In genomic region chr1:170646606-170647287, GRCm38 (mm10) we compare ENCODE assay signal across 10 mouse cellular contexts. TPM values are rescaled to one million over a fixed set of nuclear protein-coding genes. Genes with fewer than 3 reads are reported as not detected.
DNase-seq lines count a peak whose midpoint lies in the region; ATAC-seq and TF ChIP-seq lines count a peak whose summit lies in the region.
"Had no signal": no experiment of that assay in that cellular context is flagged by ENCODE, and none has a peak within 500 bp of the region (broad histone marks: within the 10 kb centered on the region; RNA-seq: fewer than 3 reads in every experiment).

No protein-coding gene starts in this region.

- peak overlapping the region; percentile 79 for H3K4me2 ChIP-seq in heart, embryonic 14.5 days (ENCODE audit: low read length)
- H3K4me2 ChIP-seq in forebrain, embryonic 16.5 days (ENCODE audit: low read length), result peak overlapping the region; percentile 85
- H3K4me2 ChIP-seq in limb, embryonic 15.5 days, result peak overlapping the region; percentile 87
- H3K4me2 ChIP-seq: midbrain, embryonic 11.5 days had no signal

- no peak for TF ChIP-seq CTCF in bone marrow, adult 2 months (IDR thresholded peaks at IDR 0.05; ENCODE audit: control insufficient read depth, insufficient read depth, low read length)

- peak overlapping the region; percentile 58 to 68; a peak in 3 of 4 replicates for H3K4me3 ChIP-seq in heart, embryonic 14.5 days (ENCODE audit: control insufficient read depth in 1 of 2, insufficient read depth in 1 of 2, low read depth in 1 of 2, low read length in 2 of 2)
- peak overlapping the region; percentile 17 for H3K4me3 ChIP-seq in bone marrow, adult 2 months (replicated peaks; ENCODE audit: control insufficient read depth, low read depth, low read length)
- peak overlapping the region; percentile 65 for H3K4me3 ChIP-seq in forebrain, embryonic 16.5 days (replicated peaks; ENCODE audit: low read length)
- peak overlapping the region; percentile 57 for H3K4me3 ChIP-seq in limb, embryonic 15.5 days

- peak overlapping the region; percentile 86; the same call in 1 of the 2 replicates for H3K9ac ChIP-seq in heart, embryonic 14.5 days (ENCODE audit: low read length)
- H3K9ac ChIP-seq in forebrain, embryonic 16.5 days (replicated peaks; ENCODE audit: low read depth, low read length), result no peak overlapping the region
- H3K9ac ChIP-seq in limb, embryonic 15.5 days, result no peak overlapping the region

- peak overlapping the region; percentile 31 to 83; a peak in 1 of 4 replicates for H3K27ac ChIP-seq in heart, embryonic 14.5 days (replicated peaks in 1 of 2; ENCODE audit: control insufficient read depth in 1 of 2, insufficient read depth in 1 of 2, low read depth in 2 of 2, low read length in 2 of 2)
- H3K27ac ChIP-seq in bone marrow, adult 2 months (ENCODE audit: control insufficient read depth, insufficient read depth, low read depth, low read length, poor library complexity), result 0 out of 2 replicates have a peak overlapping the region, but pooled peaks have one; percentile 10
- no peak overlapping the region for H3K27ac ChIP-seq in forebrain, embryonic 16.5 days (ENCODE audit: low read length)
- peak overlapping the region; percentile 77 for H3K27ac ChIP-seq in limb, embryonic 15.5 days

- H3K9me3 ChIP-seq in heart, embryonic 14.5 days (ENCODE audit: control insufficient read depth, low read length), result no peaks in the 10 kb centered on the region
- H3K9me3 ChIP-seq in forebrain, embryonic 16.5 days (ENCODE audit: control insufficient read depth, low read length), result no peaks in the 10 kb centered on the region
- H3K9me3 ChIP-seq in limb, embryonic 15.5 days, result no peaks in the 10 kb centered on the region

- no peak for ATAC-seq in heart, embryonic 14.5 days (ENCODE audit: insufficient number of reproducible peaks, insufficient read depth, low FRiP score, low read depth)
- no peak for ATAC-seq in forebrain, embryonic 16.5 days
- no peak for ATAC-seq in limb, embryonic 15.5 days (ENCODE audit: insufficient number of reproducible peaks, low FRiP score, low TSS enrichment, low read depth)

- intact Hi-C loops in heart, postnatal 25 days (cut with DNase I), result no loop called here

- DNase-seq in heart, postnatal 25 days (ENCODE audit: low spot score), result no peak
- DNase-seq in adrenal gland, adult 2 months, result no peak
- DNase-seq in cerebellum, postnatal 14 days, result no peak
- DNase-seq in cerebellum, adult 18-20 months, result no peak
- DNase-seq: cerebellum, adult 11 months had no signal

- TF ChIP-seq POLR2A in bone marrow, adult 2 months (IDR thresholded peaks at IDR 0.05; ENCODE audit: borderline replicate concordance, control insufficient read depth, low read depth, low read length), result no peak

- H3K36me3 ChIP-seq in heart, embryonic 14.5 days (ENCODE audit: control insufficient read depth, insufficient read depth, low read length), result peaks cover 29% of the 10 kb centered on the region
- no peaks in the 10 kb centered on the region for H3K36me3 ChIP-seq in forebrain, embryonic 16.5 days (ENCODE audit: control insufficient read depth, insufficient read depth)
- H3K36me3 ChIP-seq in limb, embryonic 15.5 days, result peaks cover 6% of the 10 kb centered on the region; the same call in 1 of the 2 replicates

- H3K4me1 ChIP-seq in heart, embryonic 14.5 days (ENCODE audit: control insufficient read depth in 2 of 2, insufficient read depth in 2 of 2, low read length in 2 of 2), result peaks cover 29 to 44% of the 10 kb centered on the region in 2 experiments
- peaks cover 2% of the 10 kb centered on the region for H3K4me1 ChIP-seq in bone marrow, adult 2 months (ENCODE audit: control insufficient read depth, insufficient read depth, low read length)
- H3K4me1 ChIP-seq in forebrain, embryonic 16.5 days (replicated peaks; ENCODE audit: control insufficient read depth, insufficient read depth, low read length), result peaks cover 14% of the 10 kb centered on the region
- peaks cover 34% of the 10 kb centered on the region for H3K4me1 ChIP-seq in limb, embryonic 15.5 days

- no peaks in the 10 kb centered on the region for H3K27me3 ChIP-seq in heart, embryonic 14.5 days (ENCODE audit: control insufficient read depth, insufficient read depth, low read length)
- H3K27me3 ChIP-seq in forebrain, embryonic 16.5 days (replicated peaks; ENCODE audit: control insufficient read depth, insufficient read depth, low read length), result no peaks in the 10 kb centered on the region
- no peaks in the 10 kb centered on the region for H3K27me3 ChIP-seq in limb, embryonic 15.5 days

- 61% methylated on average over 9 of the region's 9 CpGs for WGBS in heart, embryonic 14.5 days
- WGBS in bone marrow, adult 2 months, result 73% methylated on average over 9 of the region's 9 CpGs
- WGBS in forebrain, embryonic 16.5 days, result 82% methylated on average over 9 of the region's 9 CpGs
- 67% methylated on average over 9 of the region's 9 CpGs for WGBS in limb, embryonic 15.5 days

RNA-seq across cellular contexts. Expression of gene Olfml2b, which starts 2.4 kb away (rescaled TPM):
- polyA plus RNA-seq in heart, embryonic 14.5 days (2014; fragmentation: Nextera tagmentation; extraction: Ambion mirVana), result 30.5 and 33.1 TPM in 2 replicates
- total RNA-seq in heart, postnatal 25 days (2021), result 10 to 100 TPM in 1 of 2 experiments, 1 to 10 TPM in 1; 9.8 to 13.1 TPM
- 3.8 and 12.8 TPM in 2 replicates for polyA plus RNA-seq in bone marrow, adult 2 months (2011; ENCODE audit: insufficient read depth, insufficient read length, low replicate concordance, missing spikeins)
- 11.1 and 12.2 TPM in 2 replicates for polyA plus RNA-seq in forebrain, embryonic 16.5 days (2015; fragmentation: Nextera tagmentation; extraction: Ambion mirVana)
- 52.5 and 69.4 TPM in 2 replicates for polyA plus RNA-seq in limb, embryonic 15.5 days (2015; fragmentation: Nextera tagmentation; extraction: Ambion mirVana)
- total RNA-seq in adrenal gland, adult 2 months (2021), result 1 to 10 TPM; 5.0 to 7.9 TPM
- 11.3 and 12.3 TPM in 2 replicates for polyA plus RNA-seq in adrenal gland, adult 2 months (2012; rRNA removed)

RNA-seq across cellular contexts. Expression of gene Nos1ap, which starts 57.1 kb away (rescaled TPM):
- polyA plus RNA-seq in heart, embryonic 14.5 days (2014; fragmentation: Nextera tagmentation; extraction: Ambion mirVana), result 18.3 and 18.5 TPM in 2 replicates
- 10 to 100 TPM; 23.4 to 24.3 TPM for total RNA-seq in heart, postnatal 25 days (2021)
- 34.3 and 68.3 TPM in 2 replicates for polyA plus RNA-seq in bone marrow, adult 2 months (2011; ENCODE audit: insufficient read depth, insufficient read length, low replicate concordance, missing spikeins)
- 20.9 and 26.9 TPM in 2 replicates for polyA plus RNA-seq in forebrain, embryonic 16.5 days (2015; fragmentation: Nextera tagmentation; extraction: Ambion mirVana)
- polyA plus RNA-seq in limb, embryonic 15.5 days (2015; fragmentation: Nextera tagmentation; extraction: Ambion mirVana), result 8.0 and 10.1 TPM in 2 replicates
- 10 to 100 TPM; 22.0 to 24.1 TPM for total RNA-seq in adrenal gland, adult 2 months (2021)
- 44.8 and 49.3 TPM in 2 replicates for polyA plus RNA-seq in adrenal gland, adult 2 months (2012; rRNA removed)
